Mouse (Mus musculus) 3T3-L1 (cell line): ENCODE measurements around the gene Ccdc92.

Source experiments
- DNase-seq: peaks from one replicate; pipeline ENCODE4 v3.0.0-alpha.2; 2015; ENCODE audit warnings: low read depth, low spot score

The Ccdc92 gene

GRCm38 (mm10) chr5:124860013-124860412 lies 2.2 kb downstream of the Ccdc92 start:
- DNase-seq: no peak

DNA sequence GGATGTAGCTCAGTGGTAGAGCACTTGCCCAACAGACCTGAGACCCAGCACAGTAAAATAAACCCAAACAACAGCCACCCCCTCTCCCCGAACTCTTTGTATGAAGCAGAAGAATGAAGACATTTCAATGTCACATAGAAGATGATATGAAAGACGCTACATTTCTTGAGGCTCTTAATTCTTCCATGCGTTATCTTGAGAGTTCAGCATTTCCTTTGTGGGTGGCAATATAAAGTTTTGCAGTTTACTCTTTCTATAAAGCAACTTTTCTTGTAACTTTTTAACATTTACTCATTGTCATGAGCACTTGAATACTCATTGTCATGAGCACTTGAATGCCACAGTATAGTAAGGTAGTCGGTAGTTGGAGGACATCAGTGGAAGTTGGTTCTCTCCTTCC lies 8.0 kb downstream of the Ccdc92 start:
- no peak for DNase-seq

GRCm38 (mm10) chr5:124853079-124853478 lies 9.1 kb downstream of the Ccdc92 start:
- no peak for DNase-seq

DNA sequence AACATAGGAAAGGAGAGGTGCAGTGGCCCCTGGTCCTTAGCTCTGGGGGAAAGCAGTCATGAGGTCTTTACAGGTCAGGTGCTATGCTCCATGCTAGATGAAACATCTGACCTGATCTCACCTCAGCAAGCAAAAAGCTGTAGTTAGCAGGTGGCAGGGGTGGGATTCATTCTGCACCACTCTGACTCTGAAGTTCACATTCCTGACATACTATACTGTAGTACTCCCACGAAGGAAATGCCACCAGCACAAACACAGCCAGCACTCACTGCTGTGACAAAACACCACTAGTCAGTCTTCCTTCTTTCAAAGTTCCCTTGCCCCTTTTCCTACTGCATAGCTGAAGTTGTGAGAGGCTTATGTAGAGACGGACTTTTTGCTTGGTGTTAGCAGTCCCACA lies 9.9 kb downstream of the Ccdc92 start:
- no peak for DNase-seq

- DNase-seq: no peak
These were observed 10.7 kb downstream of the Ccdc92 start for GRCm38 (mm10) chr5:124851572-124851971.

GRCm38 (mm10) chr5:124848994-124849393 lies 13.2 kb downstream of the Ccdc92 start:
- DNase-seq: no peak

DNA sequence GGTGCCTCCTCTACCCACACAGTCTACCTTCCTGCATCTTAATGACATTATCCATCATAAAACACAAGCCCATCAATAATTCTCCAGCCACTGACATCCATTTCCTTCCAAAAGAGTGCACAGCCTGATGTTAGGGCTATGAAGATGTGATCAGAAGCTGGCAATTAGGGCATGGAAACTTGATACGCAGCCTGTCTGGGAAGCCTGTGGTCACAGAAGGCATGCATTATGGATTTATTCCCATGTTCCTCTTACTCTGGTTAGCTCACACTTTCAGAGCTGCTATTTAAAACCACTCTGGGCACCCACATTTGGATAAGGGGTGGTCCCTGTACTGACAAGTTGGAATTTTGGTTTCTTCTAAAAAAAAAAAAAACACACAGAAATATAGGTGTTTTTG lies 15.2 kb downstream of the Ccdc92 start:
- DNase-seq: peak; percentile 81

- DNase-seq: peak; percentile 29
These were observed 17.3 kb downstream of the Ccdc92 start for GRCm38 (mm10) chr5:124844929-124845328.

DNA sequence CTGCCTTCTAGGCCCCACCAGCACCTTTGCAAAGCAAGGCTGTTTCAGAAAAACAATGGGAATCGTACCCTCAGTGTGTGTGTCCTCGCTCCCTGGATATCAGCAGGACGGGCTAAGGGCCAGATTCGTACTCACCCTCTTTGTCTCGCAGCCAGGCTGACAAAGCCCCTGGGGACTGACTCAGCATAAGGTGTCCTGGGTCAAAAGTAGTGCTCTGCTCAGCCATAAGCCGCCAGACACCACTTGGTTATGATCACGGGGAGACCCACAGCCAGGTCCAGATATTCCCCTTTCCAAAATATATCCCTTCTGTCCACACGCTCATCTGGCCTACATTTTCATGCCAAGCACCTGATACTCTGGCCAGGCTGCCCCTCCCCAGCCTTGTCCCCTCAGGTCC lies 18.8 kb downstream of the Ccdc92 start:
- peak; percentile 81 for DNase-seq

DNA sequence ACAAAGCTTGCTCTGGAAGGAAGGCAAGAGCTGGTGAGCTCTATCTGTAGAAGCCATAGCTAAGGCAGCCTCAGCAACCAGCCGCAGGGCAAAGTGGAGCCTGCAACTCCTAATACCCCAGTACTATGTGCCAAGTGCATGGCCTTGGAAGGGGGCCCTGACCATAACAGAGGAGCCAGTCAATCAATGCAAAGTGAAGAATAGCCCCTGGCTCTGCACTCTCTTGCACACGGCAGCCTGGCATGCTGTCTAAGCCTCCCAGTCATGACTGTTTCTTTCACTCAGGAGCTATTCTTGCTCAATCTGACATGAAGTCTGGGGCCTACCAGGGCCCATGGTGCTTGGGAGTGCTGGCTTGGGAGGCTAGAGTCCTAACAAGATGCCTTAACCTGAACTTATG lies 21.6 kb downstream of the Ccdc92 start:
- no peak for DNase-seq

DNA sequence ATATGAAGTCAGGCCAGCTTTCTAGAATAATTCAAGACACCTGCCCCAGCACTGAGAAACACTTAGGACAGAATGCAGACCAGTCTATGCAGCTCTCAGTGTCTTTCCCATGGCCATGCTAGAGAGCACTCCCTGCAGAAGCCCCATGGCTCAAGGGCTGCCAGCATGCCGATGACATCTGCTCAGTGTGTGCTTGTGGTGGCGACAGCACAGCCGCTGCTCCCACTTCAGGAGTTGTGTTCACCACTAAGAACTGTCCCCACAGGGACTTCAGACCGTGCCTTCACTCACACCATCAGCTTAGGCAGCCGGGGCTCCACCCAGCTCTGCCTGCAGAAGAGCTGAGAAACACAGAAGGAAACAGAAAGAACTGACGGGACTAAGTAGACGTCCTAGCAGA lies 22.0 kb downstream of the Ccdc92 start:
- no peak for DNase-seq

DNA sequence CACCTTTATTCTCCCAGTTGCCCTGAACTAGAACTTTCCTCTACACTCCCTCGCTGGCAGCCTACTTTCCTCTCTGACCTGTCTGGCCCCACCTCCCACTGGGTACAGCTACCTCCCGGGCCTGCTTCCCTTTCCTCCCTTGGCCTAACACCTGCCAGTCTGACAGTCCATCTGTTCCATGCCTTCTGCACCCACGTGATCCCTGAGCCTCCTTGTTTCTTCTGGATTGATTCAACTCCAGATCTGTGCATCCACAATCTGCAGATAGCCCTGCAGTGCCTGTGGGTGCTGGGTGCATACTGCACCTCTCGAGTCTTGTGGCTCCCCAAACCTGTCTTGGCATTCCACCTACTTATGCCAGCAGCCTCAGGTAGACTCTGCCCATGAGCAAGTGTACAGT lies 25.6 kb downstream of the Ccdc92 start:
- no peak for DNase-seq

- DNase-seq: no peak
These were observed 26.1 kb downstream of the Ccdc92 start for GRCm38 (mm10) chr5:124836075-124836474.

- no peak for DNase-seq
These were observed 27.0 kb downstream of the Ccdc92 start for GRCm38 (mm10) chr5:124835218-124835617.

- DNase-seq: no peak
These were observed 31.9 kb downstream of the Ccdc92 start for GRCm38 (mm10) chr5:124830331-124830730.

DNA sequence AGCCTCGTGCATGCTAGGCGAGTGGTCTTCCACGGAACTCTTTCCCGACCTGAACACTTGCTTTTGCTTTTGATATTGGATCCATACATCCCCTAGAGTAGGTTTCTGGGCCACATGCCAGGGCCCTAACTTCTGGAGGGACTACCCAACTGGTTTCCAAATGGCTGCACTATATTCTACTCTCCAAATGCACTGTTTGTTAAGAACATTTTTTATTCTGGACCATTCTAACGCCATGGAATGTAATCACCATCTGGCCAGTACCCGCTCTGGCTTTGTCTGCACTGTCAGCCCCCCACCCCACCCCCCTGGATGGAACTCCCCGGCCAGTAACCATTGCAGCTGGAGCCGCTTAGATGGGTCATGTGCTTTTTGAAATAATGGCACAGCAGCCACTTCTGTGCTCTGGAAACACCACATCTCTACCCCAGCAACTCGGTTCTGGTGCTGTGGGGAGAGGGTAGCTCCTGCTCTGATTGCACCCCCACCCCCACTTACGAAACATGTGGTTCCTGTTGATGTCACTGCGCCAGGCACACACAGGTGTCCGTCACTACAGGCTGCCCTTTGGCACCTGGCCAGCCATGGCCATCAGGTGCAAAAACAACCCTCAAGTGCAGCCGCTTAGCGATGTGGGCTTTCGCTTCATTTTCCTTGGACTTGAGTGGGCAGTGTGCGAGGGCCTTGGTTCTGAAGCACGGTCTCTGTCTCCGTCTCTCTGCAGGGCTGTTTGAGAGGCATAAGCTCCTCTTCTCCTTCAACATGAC lies 39.9 kb downstream of the Ccdc92 start:
- DNase-seq: no peak

GRCm38 (mm10) chr5:124817050-124817449 lies 45.2 kb downstream of the Ccdc92 start:
- DNase-seq: no peak

- DNase-seq: peak; percentile 23
These were observed 47.4 kb downstream of the Ccdc92 start for GRCm38 (mm10) chr5:124814797-124815196.

DNA sequence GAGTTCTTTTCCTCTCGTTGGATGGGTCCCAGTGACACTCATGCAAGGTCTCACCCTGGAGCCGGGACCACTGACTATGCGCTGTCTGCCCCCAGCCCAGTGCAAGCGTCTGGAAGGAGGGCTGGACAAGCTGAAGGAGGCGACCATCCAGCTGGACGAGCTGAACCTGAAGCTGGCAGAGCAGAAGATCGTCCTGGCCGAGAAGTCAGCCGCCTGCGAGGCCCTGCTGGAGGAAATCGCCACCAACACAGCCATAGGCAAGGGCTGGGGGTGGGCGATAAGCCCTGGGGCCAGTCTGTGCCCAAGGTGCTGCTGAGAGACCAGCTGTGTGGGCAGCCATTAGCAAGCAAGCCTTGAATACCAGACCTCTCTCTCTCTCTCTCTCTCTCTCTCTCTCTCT lies 49.8 kb downstream of the Ccdc92 start:
- DNase-seq: no peak

GRCm38 (mm10) chr5:124809708-124810366 lies 52.4 kb downstream of the Ccdc92 start:
- DNase-seq: peak; percentile 87

DNA sequence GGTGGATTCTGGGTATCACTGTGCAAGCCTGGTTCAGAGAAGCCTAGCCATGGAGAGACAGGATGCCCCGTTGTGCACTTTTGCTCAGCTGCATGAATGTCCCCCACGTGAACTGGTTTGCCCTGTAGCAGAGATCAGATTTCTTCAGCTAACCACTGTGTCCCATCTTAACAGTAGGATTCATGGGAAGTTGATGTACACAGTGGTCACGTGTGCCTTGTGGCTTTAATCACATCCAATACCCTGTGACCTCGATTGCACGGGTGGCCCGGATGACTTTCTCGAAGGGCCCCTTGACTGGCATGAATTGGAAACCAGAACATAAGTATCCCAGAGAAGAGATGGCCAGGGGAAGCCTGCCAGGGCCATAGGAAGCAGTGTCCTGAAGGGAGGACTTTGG lies 70.1 kb downstream of the Ccdc92 start:
- no peak for DNase-seq

- DNase-seq: no peak
These were observed 76.6 kb downstream of the Ccdc92 start for GRCm38 (mm10) chr5:124785650-124786049.
